Mouse (Mus musculus): Measurements from ENCODE around the gene Smap2.

GRCm38 (mm10) chr4:120951428-120951973 lies 65.5 kb downstream of the Smap2 start, which contains the start of gene Zfp69:
- no peak for TF ChIP-seq CTCF (IDR thresholded peaks at IDR 0.05)
- TF ChIP-seq POLR2A (IDR thresholded peaks at IDR 0.05; ENCODE audit: insufficient read depth, low read depth, low read length), result peak; percentile 93

Data from heart, adult 2 months (tissue).